In genomic region chr5:16967735-16968134, GRCm38 (mm10) we compare ENCODE assay signal across 12 mouse cellular contexts.
"Had no signal": no experiment of that assay in that cellular context is flagged by ENCODE, and none has a peak within 500 bp of the region (broad histone marks: within the 10 kb centered on the region; RNA-seq: fewer than 3 reads in every experiment).

No protein-coding gene starts in this region.

- H3K9me3 ChIP-seq: limb, embryonic 10.5 days; liver, embryonic 15.5 days; neural tube, embryonic 12.5 days had no signal

- H3K4me1 ChIP-seq: limb, embryonic 10.5 days; liver, embryonic 15.5 days; neural tube, embryonic 12.5 days had no signal

- H3K27ac ChIP-seq: left cerebral cortex, adult 2 months; limb, embryonic 10.5 days; liver, embryonic 15.5 days; neural tube, embryonic 12.5 days had no signal

- ATAC-seq: lung, postnatal 0 days had no signal

- H3K4me3 ChIP-seq: left cerebral cortex, adult 2 months; limb, embryonic 10.5 days; liver, embryonic 15.5 days; neural tube, embryonic 12.5 days had no signal

- DNase-seq: kidney, adult 8-10 months; kidney, postnatal 25 days; lung, adult 2 months; lung, postnatal 36 days; midbrain, embryonic 14.5 days; thymus, postnatal 4 days had no signal

- H3K27me3 ChIP-seq: liver, embryonic 15.5 days; neural tube, embryonic 12.5 days had no signal

- H3K4me2 ChIP-seq: liver, embryonic 11.5 days; liver, embryonic 15.5 days; neural tube, embryonic 12.5 days had no signal

- H3K9ac ChIP-seq: liver, embryonic 15.5 days; neural tube, embryonic 12.5 days had no signal

- H3K36me3 ChIP-seq: limb, embryonic 10.5 days; liver, embryonic 15.5 days; neural tube, embryonic 12.5 days had no signal
